35 mouse cellular contexts compared by ENCODE assay signal in genomic region chr8:12221506-12221905, GRCm38 (mm10). TPM values are rescaled to one million over a fixed set of nuclear protein-coding genes. Genes with fewer than 3 reads are reported as not detected.
A peak's percentile ranks its signal among the peaks of the same experiment; 100 is the strongest.
DNase-seq lines count a peak whose midpoint lies in the region; ATAC-seq and TF ChIP-seq lines count a peak whose summit lies in the region.
"Had no signal": no experiment of that assay in that cellular context is flagged by ENCODE, and none has a peak within 500 bp of the region (broad histone marks: within the 10 kb centered on the region; RNA-seq: fewer than 3 reads in every experiment).

No protein-coding gene starts in this region.

- H3K9me3 ChIP-seq in kidney, embryonic 14.5 days (ENCODE audit: control insufficient read depth, low read length), result no peaks in the 10 kb centered on the region
- H3K9me3 ChIP-seq: embryonic facial prominence, embryonic 12.5 days; embryonic facial prominence, embryonic 15.5 days; G1E; heart, embryonic 10.5 days; heart, embryonic 13.5 days; hindbrain, embryonic 15.5 days had no signal

- H3K27ac ChIP-seq in kidney, adult 2 months (ENCODE audit: insufficient read depth, low read depth, low read length), result no peak overlapping the region
- H3K27ac ChIP-seq in kidney, embryonic 14.5 days (ENCODE audit: low read depth, low read length), result no peak overlapping the region
- H3K27ac ChIP-seq: embryonic facial prominence, embryonic 12.5 days; embryonic facial prominence, embryonic 15.5 days; heart, adult 2 months; heart, embryonic 10.5 days; heart, embryonic 13.5 days; hindbrain, embryonic 15.5 days had no signal

- TF ChIP-seq POLR2A in kidney, adult 2 months (IDR thresholded peaks at IDR 0.05; ENCODE audit: low read depth, low read length), result no peak

- H3K9ac ChIP-seq in kidney, embryonic 14.5 days (ENCODE audit: low read depth, low read length), result no peak overlapping the region
- H3K9ac ChIP-seq: embryonic facial prominence, embryonic 12.5 days; embryonic facial prominence, embryonic 15.5 days; forebrain, postnatal 0 days; heart, embryonic 13.5 days; hindbrain, embryonic 15.5 days had no signal

- peak; percentile 27 for DNase-seq in adrenal gland, postnatal 14 days
- DNase-seq in adrenal gland, postnatal 4 days (ENCODE audit: low spot score in 2 of 2), result no peak
- peak; percentile 93 for DNase-seq in kidney, adult 2 months
- peak; percentile 83 for DNase-seq in kidney, postnatal 14 days
- DNase-seq in kidney, postnatal 4 days, result peak; percentile 16 to 61
- DNase-seq in urinary bladder, adult 2 months (ENCODE audit: low spot score), result no peak
- DNase-seq in gastrocnemius, adult 8-10 months (ENCODE audit: low spot score in 2 of 2), result no peak
- DNase-seq: B cell, adult 2 months; cerebellum, adult 11 months; cerebellum, adult 2 months; cerebellum, adult 9-11 months; cerebellum, postnatal 25 days; forebrain, postnatal 0 days; gastrocnemius, postnatal 10 days; gastrocnemius, postnatal 36 days; heart, adult 2 months; heart, postnatal 14 days; heart, postnatal 4 days had no signal

- H3K27me3 ChIP-seq in kidney, adult 2 months (replicated peaks; ENCODE audit: control insufficient read depth, insufficient read depth, low read length), result no peaks in the 10 kb centered on the region
- H3K27me3 ChIP-seq in kidney, embryonic 14.5 days (ENCODE audit: control insufficient read depth, insufficient read depth, low read length), result no peaks in the 10 kb centered on the region
- H3K27me3 ChIP-seq: embryonic facial prominence, embryonic 12.5 days; embryonic facial prominence, embryonic 15.5 days; hindbrain, embryonic 15.5 days had no signal

- no peak overlapping the region for H3K4me2 ChIP-seq in kidney, embryonic 14.5 days (replicated peaks; ENCODE audit: low read depth, low read length)
- H3K4me2 ChIP-seq: embryonic facial prominence, embryonic 12.5 days; embryonic facial prominence, embryonic 15.5 days; heart, embryonic 13.5 days; hindbrain, embryonic 15.5 days had no signal

- no peak overlapping the region for H3K4me3 ChIP-seq in kidney, adult 2 months (ENCODE audit: insufficient read depth, low read depth, low read length)
- H3K4me3 ChIP-seq in kidney, embryonic 14.5 days (ENCODE audit: low read length), result no peak overlapping the region
- H3K4me3 ChIP-seq: embryonic facial prominence, embryonic 12.5 days; embryonic facial prominence, embryonic 15.5 days; heart, adult 2 months; heart, embryonic 10.5 days; heart, embryonic 13.5 days; hindbrain, embryonic 15.5 days had no signal

- no peaks in the 10 kb centered on the region for H3K4me1 ChIP-seq in kidney, adult 2 months (ENCODE audit: control insufficient read depth, insufficient read depth, low read length)
- H3K4me1 ChIP-seq in kidney, embryonic 14.5 days (ENCODE audit: control insufficient read depth, insufficient read depth, low read length), result no peaks in the 10 kb centered on the region
- H3K4me1 ChIP-seq: embryonic facial prominence, embryonic 12.5 days; embryonic facial prominence, embryonic 15.5 days; heart, embryonic 10.5 days; heart, embryonic 13.5 days; hindbrain, embryonic 15.5 days had no signal

- no peak for TF ChIP-seq CTCF in kidney, adult 2 months (conservative IDR thresholded peaks at IDR 0.05; ENCODE audit: insufficient read depth, insufficient read length, low read depth, low read length)

- H3K36me3 ChIP-seq in kidney, adult 2 months (ENCODE audit: control insufficient read depth, insufficient read depth, low read length), result no peaks in the 10 kb centered on the region
- no peaks in the 10 kb centered on the region for H3K36me3 ChIP-seq in kidney, embryonic 14.5 days (ENCODE audit: control insufficient read depth, insufficient read depth, low read length)
- H3K36me3 ChIP-seq: embryonic facial prominence, embryonic 12.5 days; embryonic facial prominence, embryonic 15.5 days; G1E; heart, embryonic 10.5 days; heart, embryonic 13.5 days; hindbrain, embryonic 15.5 days had no signal

- 46% methylated on average over 9 of the region's 9 CpGs for WGBS in kidney, adult 2 months
- 71% methylated on average over 9 of the region's 9 CpGs for WGBS in kidney, embryonic 14.5 days

- ATAC-seq in kidney, embryonic 14.5 days (ENCODE audit: low FRiP score, low TSS enrichment), result no peak
- ATAC-seq: forebrain, embryonic 14.5 days; forebrain, postnatal 0 days; Patski had no signal

RNA-seq across cellular contexts. Expression of gene A230072I06Rik, which starts 57.1 kb away (rescaled TPM):
- not detected in 2 replicates for total RNA-seq in adrenal gland, postnatal 14 days (2021)
- total RNA-seq in adrenal gland, postnatal 4 days (2021), result not detected
- not detected in 2 replicates for polyA plus RNA-seq in kidney, adult 2 months (2012; rRNA removed)
- not detected in 2 replicates for polyA plus RNA-seq in kidney, embryonic 14.5 days (2014; fragmentation: Nextera tagmentation; extraction: Ambion mirVana)
- not detected in 2 replicates for polyA plus RNA-seq in urinary bladder, adult 2 months (2012; rRNA removed)
- total RNA-seq in gastrocnemius, adult 8-10 months (2022), result not detected
- total RNA-seq: adrenal gland, adult 18-20 months; adrenal gland, postnatal 36 days; CH12.LX; common myeloid progenitor, adult 5-6 weeks; gastrocnemius, postnatal 10 days; gastrocnemius, postnatal 36 days; granulocyte monocyte progenitor cell, adult 5-6 weeks; heart, adult 2 months; heart, postnatal 14 days; heart, postnatal 4 days had no signal
- polyA plus RNA-seq: cerebellum, adult 2 months; embryonic facial prominence, embryonic 12.5 days; embryonic facial prominence, embryonic 15.5 days; forebrain, embryonic 11.5 days; forebrain, embryonic 14.5 days; forebrain, postnatal 0 days; G1E; heart, adult 2 months; heart, embryonic 10.5 days; heart, embryonic 13.5 days; heart, embryonic 16.5 days; hindbrain, embryonic 11.5 days; Patski had no signal

Comparison
In these comparisons a context has a peak if more than half of its experiments do, and no peak if none do; other contexts are left out.
1. DNase-seq: peak in adrenal gland, postnatal 14 days (single experiment), kidney, adult 2 months (single experiment), kidney, postnatal 14 days (single experiment) and kidney, postnatal 4 days (2 of 2); none in adrenal gland, postnatal 4 days (0 of 2), urinary bladder, adult 2 months (single experiment) and gastrocnemius, adult 8-10 months (0 of 2).